Mouse (Mus musculus) MEL (cell line): ENCODE measurements at regions not wholly inside any gene's neighbourhood (a gene's known extent, or its start where the extent isn't known, plus 50 kb on each side); places are given as distances from the start of the nearest gene placed in this dataset.

Experiments used
- DNase-seq: peaks from one replicate; pipeline ENCODE4 v3.0.0; 2011; ENCODE audit warnings: low read depth, low spot score
- H3K27ac ChIP-seq: 2 replicates; pipeline ENCODE4 v1.5.1; 2012; ENCODE audit warnings: low read depth, mild to moderate bottlenecking, control low read depth, low read length, moderate library complexity; ENCODE audit not compliant: control insufficient read depth
- H3K27me3 ChIP-seq, 2 experiments: fragments of 150-350 bp in 1 of 2; sonication (generic) in 1 of 2; 2 replicates each; pipeline ENCODE4 v1.6.1; 2012; ENCODE audit warnings: low read length in 2 of 2, mild to moderate bottlenecking in 2 of 2, improper control_type of control experiment in 1 of 2, moderate library complexity in 1 of 2; ENCODE audit not compliant: insufficient read depth in 2 of 2, control insufficient read depth in 1 of 2
- H3K36me3 ChIP-seq, 2 experiments: 2 replicates each; pipeline ENCODE4 v1.6.1; 2012 to 2014; ENCODE audit warnings: low read length in 2 of 2, improper control_type of control experiment in 1 of 2, inconsistent platforms in 1 of 2, mild to moderate bottlenecking in 1 of 2; ENCODE audit not compliant: insufficient read depth in 2 of 2, control insufficient read depth in 1 of 2
- H3K4me1 ChIP-seq, 2 experiments: fragments of 150-350 bp in 1 of 2; sonication (generic) in 1 of 2; 2 replicates each; pipeline ENCODE4 v1.6.1; 2012; ENCODE audit warnings: low read length in 2 of 2, improper control_type of control experiment in 1 of 2, mild to moderate bottlenecking in 1 of 2; ENCODE audit not compliant: insufficient read depth in 2 of 2, control insufficient read depth in 1 of 2
- H3K4me3 ChIP-seq, 2 experiments: fragments of 150-350 bp in 1 of 2; sonication (generic) in 1 of 2; 2 replicates each; pipeline ENCODE4 v1.5.1; 2012; ENCODE audit warnings: low read depth in 2 of 2, low read length in 2 of 2, mild to moderate bottlenecking in 2 of 2, moderate library complexity in 2 of 2, control low read depth in 1 of 2, improper control_type of control experiment in 1 of 2; ENCODE audit not compliant: control insufficient read depth in 1 of 2, insufficient read depth in 1 of 2
- H3K79me2 ChIP-seq: 2 replicates; pipeline ENCODE4 v1.6.1; 2012; ENCODE audit warnings: mild to moderate bottlenecking, low read length, moderate library complexity; ENCODE audit not compliant: control insufficient read depth, poor library complexity, insufficient read depth
- H3K9ac ChIP-seq: 2 replicates; pipeline ENCODE4 v1.6.1; 2012; ENCODE audit warnings: low read depth, mild to moderate bottlenecking, control low read depth, low read length, moderate library complexity; ENCODE audit not compliant: control insufficient read depth, poor library complexity, severe bottlenecking
- H3K9me3 ChIP-seq: fragments of 150-350 bp; sonication (generic); replicated peaks from 2 replicates; pipeline ENCODE4 v1.6.1; 2012; ENCODE audit warnings: mild to moderate bottlenecking, low read length, improper control_type of control experiment, moderate library complexity; ENCODE audit not compliant: insufficient read depth
- BHLHE40 ChIP-seq: IDR thresholded peaks from 2 replicates; pipeline ENCODE4 v1.6.1; 2012; ENCODE audit warnings: low read depth, mild to moderate bottlenecking, inconsistent platforms, low read length, improper control_type of control experiment, borderline replicate concordance
- CHD1 ChIP-seq: IDR thresholded peaks from 2 replicates; pipeline ENCODE4 v1.6.1; 2012; ENCODE audit warnings: low read depth, mild to moderate bottlenecking, inconsistent platforms, low read length, improper control_type of control experiment
- CHD2 ChIP-seq: IDR thresholded peaks from 2 replicates; pipeline ENCODE4 v1.6.1; 2011; ENCODE audit warnings: low read length, improper control_type of control experiment
- CTCF ChIP-seq, 3 experiments: IDR thresholded peaks in 2 of 3; conservative IDR thresholded peaks in 1 of 3; 2 replicates each; pipeline ENCODE4 v1.5.1; 2011 to 2012; ENCODE audit warnings: low read length in 3 of 3, low read depth in 2 of 3, mild to moderate bottlenecking in 2 of 3, improper control_type of control experiment in 1 of 3, inconsistent platforms in 1 of 3, mixed read lengths in 1 of 3, moderate library complexity in 1 of 3; ENCODE audit not compliant: control insufficient read depth in 1 of 3, insufficient read depth in 1 of 3, poor library complexity in 1 of 3, severe bottlenecking in 1 of 3
- E2F4 ChIP-seq: IDR thresholded peaks from 2 replicates; pipeline ENCODE4 v1.6.1; 2011; ENCODE audit warnings: low read depth, low read length, improper control_type of control experiment, borderline replicate concordance
- ELF1 ChIP-seq: IDR thresholded peaks from 2 replicates; pipeline ENCODE4 v1.6.1; 2014; ENCODE audit warnings: low read depth, mild to moderate bottlenecking, inconsistent platforms, low read length, improper control_type of control experiment, moderate library complexity
- EP300 ChIP-seq, 2 experiments: IDR thresholded peaks; 2 replicates each; pipeline ENCODE4 v1.6.1; 2011; ENCODE audit warnings: improper control_type of control experiment in 2 of 2, low read length in 2 of 2, low read depth in 1 of 2, mild to moderate bottlenecking in 1 of 2
- ETS1 ChIP-seq: IDR thresholded peaks from 2 replicates; pipeline ENCODE4 v1.6.1; 2012; ENCODE audit warnings: low read depth, mild to moderate bottlenecking, inconsistent platforms, low read length, improper control_type of control experiment, moderate library complexity
- GATA1 ChIP-seq: IDR thresholded peaks from 2 replicates; pipeline ENCODE4 v1.6.1; 2011; ENCODE audit warnings: low read depth, low read length, improper control_type of control experiment
- HCFC1 ChIP-seq: IDR thresholded peaks from 2 replicates; pipeline ENCODE4 v1.6.1; 2012; ENCODE audit warnings: low read depth, mild to moderate bottlenecking, inconsistent platforms, low read length, improper control_type of control experiment, moderate library complexity
- JUND ChIP-seq: IDR thresholded peaks from 2 replicates; pipeline ENCODE4 v1.6.1; 2011; ENCODE audit warnings: low read depth, mild to moderate bottlenecking, improper control_type of control experiment, low read length
- MAZ ChIP-seq: IDR thresholded peaks from 2 replicates; pipeline ENCODE4 v1.6.1; 2012; ENCODE audit warnings: low read depth, mild to moderate bottlenecking, inconsistent platforms, low read length, improper control_type of control experiment
- MXI1 ChIP-seq: IDR thresholded peaks from 2 replicates; pipeline ENCODE4 v1.6.1; 2011; ENCODE audit warnings: mild to moderate bottlenecking, low read depth, low read length, improper control_type of control experiment
- MYB ChIP-seq: IDR thresholded peaks from 2 replicates; pipeline ENCODE4 v1.6.1; 2011; ENCODE audit warnings: mild to moderate bottlenecking, low read depth, low read length, improper control_type of control experiment
- MYC ChIP-seq: IDR thresholded peaks from 2 replicates; pipeline ENCODE4 v1.6.1; 2011; ENCODE audit warnings: low read depth, mild to moderate bottlenecking, low read length, improper control_type of control experiment, moderate library complexity
- POLR2AphosphoS2 ChIP-seq: IDR thresholded peaks from 2 replicates; pipeline ENCODE4 v1.6.1; 2011; ENCODE audit warnings: low read length, improper control_type of control experiment
- POLR2AphosphoS5 ChIP-seq: IDR thresholded peaks from 2 replicates; pipeline ENCODE4 v1.6.1; 2012; ENCODE audit warnings: low read depth, borderline replicate concordance, mild to moderate bottlenecking, inconsistent platforms, low read length, moderate library complexity, mixed read lengths
- RCOR1 ChIP-seq: IDR thresholded peaks from 2 replicates; pipeline ENCODE4 v1.6.1; 2012; ENCODE audit warnings: low read depth, mild to moderate bottlenecking, inconsistent platforms, low read length, improper control_type of control experiment
- SIN3A ChIP-seq: IDR thresholded peaks from 2 replicates; pipeline ENCODE4 v1.6.1; 2012; ENCODE audit warnings: low read length, improper control_type of control experiment, inconsistent platforms
- SMC3 ChIP-seq: IDR thresholded peaks from 2 replicates; pipeline ENCODE4 v1.6.1; 2011; ENCODE audit warnings: low read depth, low read length, improper control_type of control experiment
- TAL1 ChIP-seq: IDR thresholded peaks from 2 replicates; pipeline ENCODE4 v1.6.1; 2012; ENCODE audit warnings: mild to moderate bottlenecking, inconsistent platforms, low read length, moderate library complexity, mixed read lengths
- TBP ChIP-seq: IDR thresholded peaks from 2 replicates; pipeline ENCODE4 v1.8.0; 2011; ENCODE audit warnings: low read depth, low read length, improper control_type of control experiment
- TCF12 ChIP-seq: IDR thresholded peaks from 2 replicates; pipeline ENCODE4 v1.6.1; 2014; ENCODE audit warnings: low read depth, mild to moderate bottlenecking, inconsistent platforms, low read length, improper control_type of control experiment, moderate library complexity
- UBTF ChIP-seq: IDR thresholded peaks from 2 replicates; pipeline ENCODE4 v1.6.1; 2012; ENCODE audit warnings: low read depth, mild to moderate bottlenecking, inconsistent platforms, low read length, improper control_type of control experiment, moderate library complexity, borderline replicate concordance; ENCODE audit not compliant: insufficient read depth
- USF1 ChIP-seq: IDR thresholded peaks from 2 replicates; pipeline ENCODE4 v1.6.1; 2014; ENCODE audit warnings: low read depth, mild to moderate bottlenecking, inconsistent platforms, low read length, improper control_type of control experiment, moderate library complexity
- ZKSCAN1 ChIP-seq: IDR thresholded peaks from 2 replicates; pipeline ENCODE4 v1.6.1; 2012; ENCODE audit warnings: low read depth, mild to moderate bottlenecking, inconsistent platforms, low read length, improper control_type of control experiment, moderate library complexity

- H3K9ac ChIP-seq: no peak overlapping the region
- H3K36me3 ChIP-seq: peaks cover 0 to 14% of the 10 kb centered on the region in 2 experiments; a peak in 2 of 4 replicates
- peak; percentile 82 for DNase-seq
- no peaks in the 10 kb centered on the region for H3K27me3 ChIP-seq
- no peak overlapping the region for H3K4me3 ChIP-seq
- peaks cover 5 to 13% of the 10 kb centered on the region in 2 experiments for H3K4me1 ChIP-seq
- no peaks in the 10 kb centered on the region for H3K79me2 ChIP-seq
- peak overlapping the region; percentile 14; the same call in 1 of the 2 replicates for H3K27ac ChIP-seq
- TF ChIP-seq ELF1 (no peak), TBP (no peak), UBTF (no peak), EP300 (IDR thresholded peaks at IDR 0.05; ENCODE audit: low read depth in 1 of 2, low read length in 2 of 2) (peak; percentile 78 to 85), CTCF (IDR thresholded peaks at IDR 0.05 in 2 of 3, conservative IDR thresholded peaks at IDR 0.05 in 1 of 3; ENCODE audit: control insufficient read depth in 1 of 3, insufficient read depth in 1 of 3, low read depth in 2 of 3, low read length in 3 of 3, poor library complexity in 1 of 3, severe bottlenecking in 1 of 3) (no peak), ZKSCAN1 (no peak), ETS1 (peak; percentile 96), MYC (no peak), TAL1 (peak; percentile 56), MAZ (no peak), TCF12 (peak; percentile 81), CHD2 (no peak), HCFC1 (no peak), RCOR1 (peak; percentile 74; the same call in 1 of the 2 replicates), POLR2AphosphoS2 (no peak), POLR2AphosphoS5 (no peak), GATA1 (peak; percentile 75), USF1 (no peak), SIN3A (peak; percentile 53), CHD1 (no peak), MYB (no peak), JUND (no peak)
- no peaks in the 10 kb centered on the region for H3K9me3 ChIP-seq
Measured at GRCm38 (mm10) chr5:51842189-51842588, 274.7 kb upstream of the Ppargc1a start.

- TF ChIP-seq GATA1: no peak
- no peak for TF ChIP-seq MYC
- TF ChIP-seq SMC3: no peak
- TF ChIP-seq USF1: no peak
- no peak for TF ChIP-seq BHLHE40
- TF ChIP-seq RCOR1: peak; percentile 7; the same call in 1 of the 2 replicates
- TF ChIP-seq EP300 (IDR thresholded peaks at IDR 0.05; ENCODE audit: low read depth in 1 of 2, low read length in 2 of 2): peak in 1 of 2 experiments; percentile 16; a peak in 1 of 4 replicates
- 0 out of 2 replicates have a peak, but pooled peaks have one; percentile 28 for TF ChIP-seq MXI1
- TF ChIP-seq TBP: no peak
- TF ChIP-seq UBTF: no peak
- no peak for TF ChIP-seq E2F4
- Histone ChIP-seq H3K36me3 (peaks cover 0 to 14% of the 10 kb centered on the region in 2 experiments; a peak in 2 of 4 replicates), H3K27ac (peak overlapping the region; percentile 14; the same call in 1 of the 2 replicates), H3K4me3 (no peak overlapping the region), H3K9me3 (no peaks in the 10 kb centered on the region), H3K27me3 (no peaks in the 10 kb centered on the region), H3K79me2 (no peaks in the 10 kb centered on the region), H3K9ac (no peak overlapping the region), H3K4me1 (peaks cover 5 to 13% of the 10 kb centered on the region in 2 experiments)
- no peak for DNase-seq
Measured at GRCm38 (mm10) chr5:51841763-51842162, 274.2 kb upstream of the Ppargc1a start.
